Mouse (Mus musculus) kidney, postnatal 0 days (tissue): ENCODE data around the gene Rbm45. TPM values are rescaled to one million over a fixed set of nuclear protein-coding genes. Genes with fewer than 3 reads are reported as not detected.

Experiments used
- ATAC-seq: fragments of 200-750 bp; cut with Nextera tagmentation; replicated peaks from 2 replicates; pipeline ENCODE4 v1.8.0; 2017; ENCODE audit warnings: low read depth, moderate number of reproducible peaks, moderate TSS enrichment, moderate library complexity; ENCODE audit not compliant: low FRiP score
- DNase-seq: peaks from one replicate; pipeline ENCODE4 v3.0.0-alpha.2; 2016; ENCODE audit warnings: low spot score
- H3K27ac ChIP-seq: fragments of 300-500 bp; sonication (generic); 2 replicates; pipeline ENCODE4 v1.5.1; 2014; ENCODE audit warnings: mild to moderate bottlenecking
- H3K27me3 ChIP-seq: fragments of 300-500 bp; sonication (generic); 2 replicates; pipeline ENCODE4 v1.6.1; 2014; ENCODE audit warnings: low read length, mixed read lengths; ENCODE audit not compliant: insufficient read depth
- H3K36me3 ChIP-seq: fragments of 300-500 bp; sonication (generic); 2 replicates; pipeline ENCODE4 v1.6.1; 2014; ENCODE audit warnings: low read length, mixed read lengths; ENCODE audit not compliant: insufficient read depth
- H3K4me1 ChIP-seq: fragments of 300-500 bp; sonication (generic); replicated peaks from 2 replicates; pipeline ENCODE4 v1.6.1; 2014; ENCODE audit warnings: antibody characterized with exemption, low read length, mixed read lengths; ENCODE audit not compliant: insufficient read depth
- H3K4me2 ChIP-seq: fragments of 300-500 bp; sonication (generic); 2 replicates; pipeline ENCODE4 v1.6.1; 2014; ENCODE audit warnings: mild to moderate bottlenecking, low read length, moderate library complexity, mixed read lengths
- H3K4me3 ChIP-seq: fragments of 300-500 bp; sonication (generic); replicated peaks from 2 replicates; pipeline ENCODE4 v1.5.1; 2014; ENCODE audit warnings: low read depth, low read length
- H3K9ac ChIP-seq: fragments of 300-500 bp; sonication (generic); 2 replicates; pipeline ENCODE4 v1.6.1; 2014; ENCODE audit warnings: low read depth, low read length
- H3K9me3 ChIP-seq: fragments of 300-500 bp; sonication (generic); replicated peaks from 2 replicates; pipeline ENCODE4 v1.6.1; 2016; ENCODE audit warnings: low read length, inconsistent platforms, mixed read lengths
- CTCF ChIP-seq: IDR thresholded peaks from 2 replicates; pipeline ENCODE4 v1.5.1; 2016; ENCODE audit warnings: antibody characterized with exemption, low read depth, mild to moderate bottlenecking, moderate library complexity
- WGBS: fragments of 180-500 bp; shearing (Covaris S2); extraction: QIAGEN DNeasy Blood & Tissue Kit; methylation state at CpG from one replicate; pipeline ENCODE4 v1.1.7; 2014; 5-methylcytosine and 5-hydroxymethylcytosine counted together
- polyA plus RNA-seq: library from polyadenylated mRNA; unstranded; fragments of >200 nt; fragmentation: Nextera tagmentation; extraction: Ambion mirVana; gene quantifications from 2 replicates; pipeline ENCODE4 v1.2.1, GENCODE M21; 2015

The Rbm45 gene
- polyA plus RNA-seq, 1 experiment from 2014 or later = 19.4 TPM

DNA sequence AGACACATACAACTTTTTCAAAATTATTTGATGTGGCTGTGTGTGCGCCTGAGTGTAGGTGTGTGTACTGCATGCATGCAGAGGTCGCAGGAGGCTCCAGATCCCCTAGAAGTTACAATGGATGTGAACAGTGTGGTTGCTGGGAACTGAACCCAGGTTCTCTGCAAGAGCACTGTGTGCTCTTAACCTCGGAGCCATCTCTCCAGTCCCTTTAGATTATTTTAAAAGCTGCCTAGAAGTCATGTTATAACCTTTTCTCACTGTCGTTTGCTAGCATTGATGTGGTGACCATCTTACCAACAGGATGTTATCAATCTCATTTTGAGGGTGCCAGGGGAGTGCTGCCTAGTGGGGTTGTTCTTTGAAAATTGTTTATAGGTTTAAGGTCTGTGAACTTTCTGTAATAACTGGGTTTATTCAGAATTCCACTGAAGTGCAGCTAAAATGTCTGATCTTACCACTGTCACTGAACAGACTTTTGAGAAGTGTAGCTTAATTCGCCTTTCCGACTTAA, 51.7 kb downstream of the Rbm45 start:
- DNase-seq (no peak), ATAC-seq (no peak)
- Histone ChIP-seq H3K4me3 (no peak overlapping the region), H3K27me3 (no peaks in the 10 kb centered on the region), H3K9ac (no peak overlapping the region), H3K4me1 (no peaks in the 10 kb centered on the region), H3K9me3 (no peaks in the 10 kb centered on the region), H3K4me2 (no peak overlapping the region), H3K36me3 (no peaks in the 10 kb centered on the region), H3K27ac (no peak overlapping the region)
- TF ChIP-seq CTCF = no peak
- WGBS = 79% methylated on average over 6 of the region's 6 CpGs

DNA sequence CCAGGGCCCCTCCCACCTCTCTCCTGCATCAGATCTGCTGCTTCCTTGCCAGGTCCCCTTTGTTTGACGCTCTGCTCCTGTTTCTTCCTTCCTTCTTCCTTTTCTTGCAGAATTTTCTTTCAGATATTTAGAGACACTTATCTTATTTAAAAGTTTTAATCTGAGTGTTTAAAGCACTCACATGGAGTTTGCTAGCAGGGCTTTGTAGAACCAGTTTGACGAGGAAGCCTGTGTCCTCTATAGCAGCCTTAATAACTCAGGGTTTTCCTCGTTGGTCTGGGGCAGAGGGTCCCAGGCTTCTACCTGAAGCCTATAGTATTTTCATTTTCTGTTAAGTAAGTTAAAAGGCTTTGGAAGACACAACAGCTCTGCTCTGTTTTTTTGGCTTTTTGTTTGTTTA, 57.0 kb downstream of the Rbm45 start:
- Histone ChIP-seq H3K27ac (no peak overlapping the region), H3K4me1 (peaks cover 8% of the 10 kb centered on the region; the same call in 1 of the 2 replicates), H3K9me3 (no peaks in the 10 kb centered on the region), H3K4me2 (no peak overlapping the region), H3K9ac (no peak overlapping the region), H3K4me3 (no peak overlapping the region), H3K36me3 (no peaks in the 10 kb centered on the region), H3K27me3 (no peaks in the 10 kb centered on the region)
- no peak for DNase-seq
- ATAC-seq = no peak
- TF ChIP-seq CTCF = no peak
- 54% methylated on average over 3 of the region's 3 CpGs for WGBS

DNA sequence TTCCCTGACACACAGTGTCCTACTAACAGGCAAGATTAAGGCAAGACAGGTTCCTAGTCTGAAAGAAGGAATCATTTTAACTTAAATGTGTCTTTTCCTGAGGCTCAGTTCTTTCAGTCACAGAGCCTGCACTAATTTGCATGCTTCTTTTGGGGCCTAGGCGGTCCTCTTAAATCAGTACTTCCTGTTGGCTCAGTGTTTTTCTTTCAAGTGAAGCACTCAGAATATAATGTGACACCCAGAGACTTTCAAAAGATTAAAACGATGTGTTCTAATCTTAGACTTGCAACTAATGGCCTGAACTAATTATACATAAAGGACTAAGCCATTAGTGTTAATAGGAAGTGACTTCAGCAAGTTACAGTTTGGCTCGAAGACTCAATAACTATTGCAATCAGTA, 59.5 kb downstream of the Rbm45 start:
- H3K4me1 ChIP-seq = peaks cover 8% of the 10 kb centered on the region; the same call in 1 of the 2 replicates
- no peak for ATAC-seq
- 45% methylated on average over 3 of the region's 3 CpGs for WGBS

DNA sequence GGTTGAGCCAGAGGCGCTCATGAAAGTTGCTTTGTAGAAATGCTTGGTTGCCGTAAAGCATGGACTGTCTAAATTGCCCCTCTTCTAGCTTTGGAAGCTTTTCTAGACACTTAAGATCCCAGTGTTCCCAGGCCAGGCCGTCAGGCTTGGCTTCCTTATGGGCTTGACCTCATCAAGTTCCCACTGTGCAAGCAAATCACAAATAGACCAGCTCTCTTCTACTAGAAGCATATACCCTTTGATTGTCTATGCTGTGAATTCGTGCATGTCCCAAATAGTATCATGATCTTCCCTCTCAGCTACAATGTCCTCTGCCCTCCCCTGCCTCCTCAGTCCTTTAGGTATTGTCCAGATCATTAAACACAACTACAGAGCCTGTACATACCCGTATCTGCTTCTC, 60.1 kb downstream of the Rbm45 start:
- Histone ChIP-seq H3K9ac (no peak overlapping the region), H3K4me2 (no peak overlapping the region), H3K27me3 (no peaks in the 10 kb centered on the region), H3K36me3 (no peaks in the 10 kb centered on the region), H3K9me3 (no peaks in the 10 kb centered on the region), H3K4me3 (no peak overlapping the region), H3K27ac (no peak overlapping the region), H3K4me1 (peaks cover 8% of the 10 kb centered on the region; the same call in 1 of the 2 replicates)
- WGBS = 49% methylated on average over 5 of the region's 5 CpGs
- peak; percentile 14 for DNase-seq
- no peak for TF ChIP-seq CTCF
- ATAC-seq = no peak

More for the DNA sequence above, 59.5 kb downstream of the Rbm45 start:
- H3K4me3 ChIP-seq = no peak overlapping the region
- H3K36me3 ChIP-seq = no peaks in the 10 kb centered on the region
- no peak for DNase-seq
- H3K9me3 ChIP-seq = no peaks in the 10 kb centered on the region
- no peak overlapping the region for H3K9ac ChIP-seq
- TF ChIP-seq CTCF = no peak
- no peaks in the 10 kb centered on the region for H3K27me3 ChIP-seq
- no peak overlapping the region for H3K4me2 ChIP-seq
- H3K27ac ChIP-seq = no peak overlapping the region

DNA sequence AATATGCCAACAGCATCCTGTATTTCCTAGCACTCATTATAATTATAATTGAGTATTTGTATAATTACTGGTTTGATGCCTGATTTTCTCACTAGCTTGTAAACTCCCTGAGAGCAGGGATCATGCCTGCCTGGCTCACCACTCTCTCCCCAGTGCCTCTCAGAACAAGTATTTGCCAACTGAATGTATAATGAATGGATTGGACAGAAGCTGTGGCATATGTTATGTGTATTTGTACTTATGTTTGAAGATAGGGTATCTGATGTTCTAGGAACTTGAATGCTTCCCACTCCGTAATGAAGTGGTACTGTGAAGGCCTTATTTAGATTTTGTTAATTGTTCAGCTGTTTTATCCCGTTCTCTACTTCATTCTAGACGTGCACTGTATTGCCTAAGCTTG, 60.8 kb downstream of the Rbm45 start:
- ATAC-seq (no peak), DNase-seq (no peak)
- no peak for TF ChIP-seq CTCF
- WGBS = 90% methylated on average over 3 of the region's 3 CpGs
- H3K27me3 ChIP-seq = no peaks in the 10 kb centered on the region
- H3K9ac ChIP-seq = no peak overlapping the region
- no peak overlapping the region for H3K4me2 ChIP-seq
- H3K9me3 ChIP-seq = no peaks in the 10 kb centered on the region
- H3K36me3 ChIP-seq = no peaks in the 10 kb centered on the region
- H3K4me3 ChIP-seq = no peak overlapping the region
- H3K4me1 ChIP-seq = peaks cover 8% of the 10 kb centered on the region; the same call in 1 of the 2 replicates
- no peak overlapping the region for H3K27ac ChIP-seq

Other genes with a start within 250 kb of the Rbm45 start
- gene Pde11a, start 31.2 kb upstream of the Rbm45 start, polyA plus RNA-seq = 0.71 and 0.89 TPM in 2 replicates
- 0.18 TPM in 1 of 2 replicates, not detected in the other for gene Cyct, start 9.5 kb upstream of the Rbm45 start, polyA plus RNA-seq
- gene Osbpl6, start 36.5 kb downstream of the Rbm45 start, polyA plus RNA-seq = 19.4 and 20.5 TPM in 2 replicates